Mouse (Mus musculus) stomach, postnatal 0 days (tissue): ENCODE results near the gene Gm5134.

ENCODE experiments used
- CTCF ChIP-seq: IDR thresholded peaks from 2 replicates; pipeline ENCODE4 v1.5.1; 2016; ENCODE audit warnings: antibody characterized with exemption, low read depth, mild to moderate bottlenecking, moderate library complexity
- EP300 ChIP-seq: optimal IDR thresholded peaks from 2 replicates; pipeline ENCODE3; 2016; ENCODE audit warnings: antibody characterized with exemption

GRCm38 (mm10) chr10:75945213-75945612 is 9.1 kb upstream of the Gm5134 start:
- no peak for TF ChIP-seq CTCF
- TF ChIP-seq EP300 = no peak
